Mouse (Mus musculus) adrenal gland, postnatal 14 days (tissue): Measurements from ENCODE around the gene Gpr4. TPM values are rescaled to one million over a fixed set of nuclear protein-coding genes. Genes with fewer than 3 reads are reported as not detected.

Experiments used
- DNase-seq: peaks from one replicate; pipeline ENCODE4 v3.0.0; 2021; ENCODE audit warnings: mixed read lengths
- total RNA-seq: library from RNA; stranded (reverse); gene quantifications from 2 replicates; pipeline ENCODE4 v1.2.3, GENCODE M21; 2021

The Gpr4 gene
- total RNA-seq, 1 experiment from 2014 or later: 9.7 TPM

GRCm38 (mm10) chr7:19228793-19229148, 16.4 kb downstream of the Gpr4 start:
- DNase-seq: no peak

DNA sequence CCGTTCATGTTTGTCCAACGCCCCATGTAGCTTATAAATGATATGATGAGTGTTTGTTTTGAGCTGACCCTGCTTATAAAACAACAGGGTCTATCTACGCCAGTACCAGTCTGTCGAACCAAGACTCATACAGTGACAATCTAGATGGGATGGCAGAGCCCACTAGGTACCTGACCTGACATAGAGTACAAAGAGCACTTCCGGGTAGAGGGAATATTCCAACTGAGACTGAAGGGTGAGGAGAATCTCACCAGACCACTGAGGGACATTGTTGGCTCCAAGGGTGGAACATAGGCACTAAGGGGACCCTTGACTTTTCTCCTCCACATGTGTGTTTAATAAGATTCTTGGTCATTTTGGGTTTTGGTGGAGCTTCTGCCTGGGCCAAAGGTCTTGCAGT, 17.1 kb downstream of the Gpr4 start:
- no peak for DNase-seq

GRCm38 (mm10) chr7:19230041-19230580, 17.8 kb downstream of the Gpr4 start:
- no peak for DNase-seq

- no peak for DNase-seq
Measured at GRCm38 (mm10) chr7:19230899-19231298, 18.6 kb downstream of the Gpr4 start.

- DNase-seq: no peak
Measured at GRCm38 (mm10) chr7:19231849-19232248, 19.5 kb downstream of the Gpr4 start.

- no peak for DNase-seq
Measured at GRCm38 (mm10) chr7:19234652-19235051, 22.3 kb downstream of the Gpr4 start.

DNA sequence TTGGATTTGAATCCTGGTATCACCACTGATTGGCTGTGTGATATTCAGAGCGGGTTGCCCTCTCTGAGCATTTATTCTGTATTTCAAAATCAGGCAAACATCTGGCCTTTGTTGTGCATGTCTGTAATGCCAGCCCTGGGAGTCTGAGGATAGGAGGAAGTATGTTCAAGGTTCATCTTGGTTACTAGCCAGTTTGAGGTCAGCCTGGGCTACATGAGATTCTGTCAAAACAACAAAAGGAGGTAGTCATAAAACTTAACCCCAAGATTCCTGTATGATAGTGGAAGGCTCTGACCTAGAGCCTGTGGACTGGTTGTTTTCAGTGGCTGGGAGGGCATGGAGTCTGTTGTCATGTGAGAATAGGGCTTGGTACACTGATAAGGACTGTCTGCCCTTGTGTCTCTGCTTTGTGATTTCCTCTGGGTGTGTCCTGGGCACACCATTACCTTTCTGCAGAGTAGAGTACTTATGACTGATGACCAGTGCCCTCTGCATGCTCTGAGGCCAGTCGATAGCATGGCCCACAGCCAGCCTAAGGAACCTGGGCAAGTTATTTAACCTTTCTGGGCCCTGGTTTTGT, 22.8 kb downstream of the Gpr4 start:
- DNase-seq: no peak

DNA sequence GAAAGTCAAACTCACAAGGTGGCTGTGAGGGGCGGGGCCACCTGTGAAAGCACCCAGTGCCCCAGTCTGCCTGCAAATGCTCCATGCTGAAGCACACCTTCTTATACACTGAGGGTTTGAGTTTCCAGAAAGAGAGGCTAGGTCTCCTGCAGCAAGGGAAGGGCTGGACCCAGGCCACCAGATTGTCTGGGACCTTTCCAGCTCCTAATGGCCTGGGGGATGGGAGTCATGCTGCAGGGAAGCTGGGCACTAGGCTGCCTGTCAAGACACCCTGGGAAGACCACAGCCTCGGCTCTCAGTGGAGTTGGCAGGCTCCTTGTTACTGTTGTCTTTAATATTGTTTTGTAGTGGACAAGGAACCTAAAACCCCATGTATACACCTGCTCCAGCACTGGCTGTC, 24.1 kb downstream of the Gpr4 start:
- DNase-seq: no peak

- no peak for DNase-seq
Measured at GRCm38 (mm10) chr7:19238344-19238743, 26.0 kb downstream of the Gpr4 start.

DNA sequence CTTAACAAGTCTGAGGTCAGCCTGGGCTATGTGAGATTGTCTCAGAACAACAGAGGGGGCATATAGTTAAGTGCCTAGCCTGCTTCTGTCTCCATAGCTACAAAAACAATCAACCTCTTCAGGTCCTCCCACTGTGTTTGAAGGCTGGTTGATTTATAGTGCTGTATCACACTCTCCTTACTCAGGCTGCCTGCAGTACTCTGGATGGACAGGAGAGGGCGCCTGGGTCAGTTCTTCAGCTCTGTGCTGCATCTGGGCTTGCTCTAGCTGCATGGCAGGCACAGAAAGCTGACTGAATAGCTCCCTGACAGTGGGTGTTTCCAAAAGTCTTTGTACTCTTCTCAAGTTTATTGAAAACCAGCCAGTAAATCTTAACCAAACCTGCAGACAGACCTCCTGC, 27.1 kb downstream of the Gpr4 start:
- peak; percentile 93 for DNase-seq

GRCm38 (mm10) chr7:19239986-19240385, 27.6 kb downstream of the Gpr4 start:
- no peak for DNase-seq

GRCm38 (mm10) chr7:19240905-19241463, 28.6 kb downstream of the Gpr4 start:
- DNase-seq: no peak

- no peak for DNase-seq
Measured at GRCm38 (mm10) chr7:19242005-19242404, 29.7 kb downstream of the Gpr4 start.

GRCm38 (mm10) chr7:19243858-19244257, 31.5 kb downstream of the Gpr4 start:
- no peak for DNase-seq

- DNase-seq: peak; percentile 74
Measured at GRCm38 (mm10) chr7:19245083-19245482, 32.7 kb downstream of the Gpr4 start.

DNA sequence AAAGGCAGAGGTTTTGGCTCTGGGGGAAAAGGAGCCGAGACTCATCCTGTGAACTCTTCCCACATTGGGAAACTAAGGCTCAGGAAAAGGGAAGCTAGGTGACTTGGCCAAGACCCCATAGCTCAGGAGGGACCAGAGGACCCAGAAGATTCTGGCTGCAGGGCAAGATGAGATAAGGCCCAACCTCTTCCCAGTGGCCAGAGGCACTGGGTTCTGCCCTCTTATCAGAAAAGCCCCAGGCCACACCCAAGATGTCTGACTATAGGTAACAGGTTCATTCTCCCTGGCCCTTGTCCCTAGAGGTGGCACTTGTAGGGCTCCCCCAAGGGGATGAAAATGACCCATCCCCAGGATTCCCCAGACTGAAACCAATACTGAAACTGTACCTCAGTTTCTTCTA, 34.5 kb downstream of the Gpr4 start:
- DNase-seq: no peak

DNA sequence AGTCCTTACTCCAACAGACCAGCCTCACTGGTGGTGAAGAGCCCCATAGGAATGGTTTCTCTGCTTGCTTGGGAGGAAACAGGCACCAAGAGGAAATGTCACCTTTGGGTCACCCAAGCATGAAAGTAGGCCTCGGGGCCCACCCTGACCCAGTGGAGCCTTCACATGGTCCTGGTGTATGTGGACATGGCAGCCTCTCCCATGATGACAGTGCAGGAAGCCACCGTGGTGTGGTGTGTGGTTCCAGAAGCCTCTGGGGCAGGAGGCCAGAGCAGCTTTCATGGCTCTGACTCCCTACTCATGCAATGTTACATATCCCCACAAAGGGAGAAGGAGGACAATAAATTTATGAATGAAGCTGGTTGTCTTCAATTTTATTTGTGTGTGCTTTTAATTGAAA, 35.2 kb downstream of the Gpr4 start:
- DNase-seq: no peak

DNA sequence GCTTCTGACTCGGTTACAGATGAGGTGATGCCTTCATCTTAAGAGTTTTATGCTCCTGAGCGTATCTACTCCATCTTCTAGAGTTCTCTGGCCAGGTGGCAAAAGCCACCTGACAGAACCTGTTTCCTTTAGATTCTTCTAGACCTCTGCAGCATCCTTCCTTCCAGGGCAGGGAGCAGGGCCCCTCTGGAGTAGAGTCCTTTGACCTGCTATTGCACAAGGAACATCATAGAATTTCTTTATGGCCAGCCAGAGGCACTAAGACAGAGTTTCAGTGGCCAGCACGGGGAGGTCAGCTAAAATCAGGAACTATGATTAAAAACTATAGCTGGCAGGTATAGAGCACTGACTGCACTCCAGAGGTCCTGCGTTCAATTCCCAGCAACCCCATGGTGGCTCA, 39.7 kb downstream of the Gpr4 start:
- DNase-seq: no peak

DNA sequence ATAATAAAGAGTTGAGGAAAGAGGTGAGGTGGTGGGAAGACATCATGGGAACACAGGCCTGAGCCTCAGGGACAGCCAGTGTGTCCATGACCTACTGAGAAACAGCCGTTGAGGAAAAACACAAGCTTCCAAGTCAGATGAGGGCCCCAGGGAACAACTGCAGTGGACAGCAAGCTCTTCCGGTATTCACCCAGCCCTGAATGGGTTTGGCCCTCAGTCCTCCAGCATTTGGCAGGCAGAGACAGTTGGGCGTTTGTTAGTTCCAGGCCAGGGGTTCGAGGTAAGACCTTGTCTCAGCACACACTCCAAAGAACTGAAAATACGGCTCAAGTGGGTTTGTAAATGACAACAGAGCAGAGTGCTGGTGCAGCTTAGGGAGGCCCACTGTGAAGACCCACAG, 41.1 kb downstream of the Gpr4 start:
- DNase-seq: no peak

DNA sequence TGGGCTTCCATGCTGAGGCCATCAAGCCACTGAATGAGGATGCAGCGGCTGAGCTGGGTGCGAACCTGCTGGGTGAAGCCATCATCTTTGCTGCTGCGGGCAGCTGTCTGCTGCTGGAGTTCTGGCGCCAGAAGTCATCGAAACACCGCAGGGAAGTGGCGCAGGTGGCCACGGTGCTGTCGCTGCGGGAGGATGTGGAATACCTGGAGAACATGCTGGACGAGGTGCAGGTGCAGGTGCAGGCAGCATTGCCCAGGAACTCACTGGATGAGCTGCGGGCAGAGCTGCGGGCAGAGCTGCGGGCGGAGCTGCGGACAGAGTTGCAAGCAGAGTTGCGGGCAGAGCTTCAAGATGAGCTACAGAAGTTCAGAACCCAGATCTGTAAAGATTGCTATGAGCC, 43.1 kb downstream of the Gpr4 start:
- no peak for DNase-seq

DNA sequence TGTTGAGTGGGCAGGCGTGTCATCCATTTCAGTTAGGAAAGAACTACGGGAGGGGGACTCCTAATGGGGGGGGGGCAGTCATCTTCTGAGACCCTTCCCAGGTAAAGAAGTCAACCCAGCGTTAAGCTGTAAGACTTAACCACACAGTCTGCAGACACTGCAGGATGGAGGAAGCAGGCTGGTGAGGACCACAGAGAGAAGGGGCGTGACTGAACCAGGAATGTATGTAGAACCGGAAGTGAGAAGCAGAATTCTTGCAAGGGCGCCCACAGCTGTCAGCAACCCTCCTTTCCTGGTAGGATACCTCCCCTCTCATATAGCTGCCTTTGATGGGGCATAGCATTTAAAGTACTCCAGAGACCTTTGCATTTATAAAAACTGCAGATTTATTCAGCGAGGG, 44.2 kb downstream of the Gpr4 start:
- no peak for DNase-seq

- peak; percentile 83 for DNase-seq
Measured at GRCm38 (mm10) chr7:19257390-19258022, 45.2 kb downstream of the Gpr4 start.

DNA sequence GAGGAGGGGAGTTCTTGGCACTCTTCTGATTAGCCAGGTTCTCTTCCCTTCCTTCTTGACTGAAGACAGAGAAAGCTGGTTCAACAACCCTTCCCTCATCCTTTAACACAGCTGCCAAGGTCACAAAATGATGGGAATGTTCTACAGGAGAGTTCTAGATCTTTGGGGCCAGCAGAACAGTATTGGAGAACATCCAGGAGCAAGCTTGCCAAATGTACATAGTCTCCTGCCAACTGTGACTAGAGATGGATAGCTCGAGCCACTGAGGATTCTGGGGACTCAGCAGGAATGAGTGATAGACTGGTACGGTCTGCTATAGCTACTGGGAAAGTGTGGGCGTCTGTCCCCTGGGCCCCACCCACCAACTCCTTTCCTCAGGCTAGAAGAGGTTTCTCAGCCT, 46.0 kb downstream of the Gpr4 start:
- peak; percentile 54 for DNase-seq

GRCm38 (mm10) chr7:19265147-19265546, 52.8 kb downstream of the Gpr4 start:
- peak; percentile 49 for DNase-seq
